Mouse (Mus musculus): ENCODE data around the gene Mex3a.

Mex3a gene

DNA sequence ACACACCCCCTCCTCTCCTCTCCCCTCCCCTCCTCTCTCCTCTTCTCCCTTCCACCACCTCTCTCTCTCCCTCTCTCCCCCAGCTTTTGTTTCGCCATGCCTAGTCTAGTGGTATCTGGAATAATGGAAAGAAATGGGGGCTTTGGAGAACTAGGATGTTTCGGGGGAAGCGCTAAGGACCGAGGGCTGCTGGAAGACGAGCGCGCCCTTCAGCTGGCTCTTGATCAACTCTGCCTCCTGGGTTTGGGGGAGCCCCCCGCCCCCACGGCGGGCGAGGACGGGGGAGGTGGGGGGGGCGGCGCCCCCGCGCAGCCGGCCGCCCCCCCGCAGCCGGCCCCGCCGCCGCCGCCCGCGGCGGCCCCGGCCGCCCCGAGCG, at the start of gene Mex3a:
TSS of gene Mex3a (plus strand) at position 97 of the 376 bp plus-strand sequence.
- no peak for DNase-seq (ENCODE audit: low spot score in 2 of 2)

DNA sequence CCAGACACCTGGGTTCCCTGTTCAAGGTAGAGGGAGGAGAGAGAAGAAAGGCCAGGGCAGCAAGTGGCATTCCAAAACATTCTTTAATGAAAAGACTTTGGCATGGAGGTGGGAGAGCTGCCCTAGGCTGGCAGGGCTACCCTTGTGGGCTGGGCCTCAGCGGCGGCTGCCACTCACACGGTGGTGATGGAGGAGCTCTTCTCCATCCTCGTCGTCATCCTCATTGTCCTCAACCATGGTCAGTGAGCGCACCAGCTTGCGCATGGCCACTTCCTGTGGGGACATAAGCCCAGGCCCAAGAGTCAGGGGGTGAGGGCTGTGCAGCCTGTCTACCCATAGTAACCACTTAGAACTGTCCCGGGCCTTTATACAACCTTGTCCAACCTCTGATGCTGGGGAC, 49.1 kb upstream of the Mex3a start:
- no peak for DNase-seq (ENCODE audit: low spot score in 2 of 2)

DNA sequence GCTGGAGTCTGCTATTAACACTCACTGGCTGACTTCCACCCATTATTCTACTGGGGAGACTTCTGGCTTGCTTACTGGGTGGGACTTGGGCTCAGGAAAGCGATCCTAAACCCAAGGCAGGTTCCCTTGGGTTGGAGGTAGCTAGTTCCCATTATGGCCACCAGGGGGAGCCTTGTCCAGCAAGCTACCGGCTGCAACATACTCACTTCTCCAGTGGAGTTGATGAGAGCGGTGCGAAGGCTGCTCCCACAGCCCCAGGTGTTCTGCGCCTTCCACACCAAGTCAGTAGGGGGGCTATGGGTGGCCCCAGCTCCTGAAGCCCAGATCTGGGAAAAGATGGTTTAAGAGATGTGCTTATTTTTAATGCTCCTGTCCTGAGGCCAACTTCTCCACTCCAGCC, 48.6 kb upstream of the Mex3a start:
- DNase-seq (ENCODE audit: low spot score in 2 of 2) = peak; percentile 80 to 83

DNA sequence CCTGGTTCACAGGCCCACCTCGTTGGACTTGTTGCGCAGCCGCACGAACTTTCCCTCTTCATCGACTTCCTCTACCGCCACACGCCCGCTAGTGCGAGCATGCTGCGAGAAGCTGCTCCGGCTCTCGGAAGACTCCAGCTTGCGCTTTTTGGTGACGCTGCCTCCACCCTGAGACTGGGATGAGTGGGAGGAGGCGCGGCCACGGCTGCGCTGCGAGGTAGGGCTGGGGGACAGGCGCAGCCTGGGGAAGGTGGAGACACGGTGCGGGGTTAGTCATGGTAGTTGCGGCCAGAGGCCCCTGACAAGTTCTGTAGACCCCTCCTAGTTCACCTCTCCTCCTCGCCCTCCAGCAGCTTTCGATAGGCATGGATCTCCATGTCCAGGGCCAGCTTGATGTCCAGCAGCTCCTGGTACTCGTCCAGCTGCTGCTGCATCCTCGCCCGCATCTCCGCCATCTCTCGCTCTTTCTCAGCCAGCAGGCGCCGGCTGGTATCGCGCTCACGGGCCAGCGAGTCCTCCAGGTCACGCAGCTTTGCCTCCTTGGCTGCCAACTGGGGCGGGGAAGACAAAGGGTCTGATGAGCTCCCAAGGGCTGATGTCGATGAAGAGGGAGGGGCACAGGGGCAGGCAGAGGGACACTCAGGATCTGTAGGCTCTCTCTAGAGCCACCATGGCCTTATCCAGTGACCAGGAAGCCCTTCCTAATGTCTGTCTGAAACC, 47.4 kb upstream of the Mex3a start:
- DNase-seq (ENCODE audit: low spot score in 2 of 2) = peak in 1 of 2 experiments; percentile 45

DNA sequence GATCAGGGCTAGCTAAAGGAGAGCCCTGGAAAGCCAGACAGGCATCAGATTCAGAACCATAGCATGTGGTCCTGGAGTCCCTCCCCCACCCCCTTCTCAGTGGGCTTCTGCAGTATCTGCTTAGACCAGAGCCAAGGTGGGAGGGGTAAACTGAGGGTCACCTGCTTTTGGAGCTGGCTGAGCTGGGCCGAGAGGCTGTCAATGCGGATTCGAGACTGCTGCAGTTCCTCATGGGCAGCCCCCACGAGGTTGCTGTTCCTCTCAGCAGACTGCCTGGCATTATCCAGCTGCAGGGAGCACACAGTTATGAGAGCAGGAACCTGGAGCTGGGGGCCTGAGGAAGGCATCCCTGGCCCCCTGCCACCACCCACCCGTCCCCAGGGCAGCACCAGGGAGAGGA, 46.2 kb upstream of the Mex3a start:
- no peak for DNase-seq (ENCODE audit: low spot score in 2 of 2)

DNA sequence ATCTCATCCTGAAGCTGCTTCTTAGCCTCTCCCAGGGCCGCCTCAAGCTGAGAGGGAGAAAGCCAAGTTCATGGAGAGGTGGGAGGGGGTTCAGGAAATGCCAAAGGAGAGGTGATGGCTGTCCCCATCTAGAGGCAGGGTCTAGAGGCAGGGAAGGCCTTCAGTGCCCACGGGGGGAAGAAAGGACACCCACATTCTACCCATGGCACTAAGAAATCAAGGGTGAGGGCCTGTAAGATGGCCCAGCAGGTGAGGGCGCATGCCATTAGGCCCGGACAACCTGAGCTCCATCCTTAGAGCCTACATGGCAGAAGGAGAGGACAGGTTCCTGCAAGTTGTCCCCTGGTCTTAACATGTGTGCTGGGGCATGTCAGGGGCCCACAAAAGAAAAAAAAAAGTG, 45.3 kb upstream of the Mex3a start:
- DNase-seq (ENCODE audit: low spot score in 2 of 2) = no peak

DNA sequence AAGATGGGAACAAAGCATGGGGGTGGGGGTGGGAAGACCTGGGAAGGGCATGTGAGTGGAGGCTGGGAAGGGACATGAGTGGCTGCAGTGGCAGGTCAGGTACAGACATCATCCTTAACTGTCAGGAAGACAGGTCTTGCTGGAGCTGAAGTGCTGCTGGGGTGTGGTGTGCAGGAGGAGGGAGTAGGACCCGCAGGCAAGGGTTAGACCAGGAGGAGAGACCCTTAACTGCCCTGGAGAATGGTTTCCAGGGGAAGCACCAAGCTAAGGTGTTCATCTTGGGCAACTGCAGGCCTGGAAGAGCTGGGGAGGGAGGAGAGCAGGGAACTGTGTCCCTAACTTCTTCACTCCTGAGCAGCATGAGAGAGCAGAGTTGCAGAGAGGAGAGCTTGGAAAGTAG, 44.8 kb upstream of the Mex3a start:
- DNase-seq (ENCODE audit: low spot score in 2 of 2) = no peak

DNA sequence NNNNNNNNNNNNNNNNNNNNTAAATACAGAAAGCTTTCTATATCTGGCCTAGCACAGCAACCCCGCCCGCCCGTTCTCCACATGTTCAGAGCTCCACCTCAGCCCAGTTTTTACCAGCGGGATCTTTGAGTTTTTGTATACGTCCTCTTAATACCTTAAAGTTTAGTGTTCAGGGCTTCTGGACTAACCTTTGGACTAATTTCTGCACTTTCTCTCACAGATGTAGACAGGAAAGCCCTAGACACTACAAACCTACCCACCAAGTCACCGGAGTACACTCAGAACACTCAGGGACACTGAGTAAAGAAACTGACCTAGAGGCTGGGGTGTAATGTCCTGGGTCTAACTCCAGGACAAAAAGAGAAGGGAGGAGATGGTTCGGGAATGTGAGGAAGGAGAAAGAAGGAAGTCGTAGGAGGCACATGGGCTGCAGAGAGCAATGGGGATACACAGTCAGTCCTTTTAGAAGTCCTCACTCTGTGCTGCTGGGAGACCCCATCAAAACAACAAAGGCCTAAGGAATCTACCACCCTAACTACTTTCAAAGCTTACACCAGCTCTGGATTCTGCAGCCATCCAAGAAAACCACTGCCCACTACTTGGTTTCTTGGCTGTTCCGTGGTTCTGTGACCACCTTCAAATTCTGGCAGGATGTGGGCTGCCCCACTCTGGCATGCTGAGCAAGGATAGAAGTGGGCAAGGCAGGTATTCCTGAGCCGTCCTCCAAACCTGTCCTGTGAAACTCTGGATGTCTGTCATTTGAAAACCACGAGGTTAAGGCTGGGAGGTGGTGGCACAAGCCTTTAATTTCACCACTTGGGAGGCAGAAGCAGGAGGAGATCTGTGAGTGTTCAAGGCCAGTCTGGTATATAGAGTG, 38.3 kb upstream of the Mex3a start:
- DNase-seq (ENCODE audit: low spot score in 2 of 2) = no peak

DNA sequence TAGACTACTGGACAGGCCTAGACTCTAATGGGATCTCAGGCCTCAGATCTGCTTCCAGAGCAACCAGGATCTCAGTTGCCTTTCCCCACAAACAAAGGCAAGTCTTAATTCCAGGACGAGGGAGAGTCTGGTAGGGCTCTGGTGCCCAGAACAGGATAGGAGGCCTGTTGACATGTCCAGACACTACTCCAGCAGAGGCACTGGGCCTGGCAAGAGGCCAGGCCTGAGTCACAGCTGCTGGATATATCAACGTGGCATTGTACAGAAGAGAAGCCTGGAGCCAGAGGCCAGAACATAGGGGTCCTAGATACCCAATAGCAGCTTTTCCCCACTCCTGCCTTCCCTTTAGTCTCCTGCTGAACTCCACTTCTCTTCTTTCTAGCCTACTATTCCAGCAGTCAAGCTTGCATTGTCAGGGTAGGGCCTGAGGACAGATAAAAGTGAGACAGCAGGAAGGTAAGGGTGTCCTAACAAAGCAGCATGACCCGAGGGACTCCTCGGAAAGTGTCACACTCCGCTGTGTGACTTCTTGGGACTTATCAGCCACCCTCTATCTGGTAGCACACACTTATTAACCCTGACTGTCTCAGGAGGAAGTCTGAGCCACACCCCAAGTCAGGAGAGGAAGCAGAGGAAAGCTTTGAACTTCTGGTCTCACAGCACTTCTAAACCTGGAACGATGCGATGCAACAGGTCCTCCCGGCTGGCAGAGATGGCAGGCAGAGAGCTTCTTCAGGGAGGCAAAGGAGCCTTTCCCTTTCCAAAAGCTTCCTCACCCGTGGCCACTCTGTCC, 37.2 kb upstream of the Mex3a start:
- DNase-seq (ENCODE audit: low spot score in 2 of 2) = peak in 1 of 2 experiments; percentile 53

DNA sequence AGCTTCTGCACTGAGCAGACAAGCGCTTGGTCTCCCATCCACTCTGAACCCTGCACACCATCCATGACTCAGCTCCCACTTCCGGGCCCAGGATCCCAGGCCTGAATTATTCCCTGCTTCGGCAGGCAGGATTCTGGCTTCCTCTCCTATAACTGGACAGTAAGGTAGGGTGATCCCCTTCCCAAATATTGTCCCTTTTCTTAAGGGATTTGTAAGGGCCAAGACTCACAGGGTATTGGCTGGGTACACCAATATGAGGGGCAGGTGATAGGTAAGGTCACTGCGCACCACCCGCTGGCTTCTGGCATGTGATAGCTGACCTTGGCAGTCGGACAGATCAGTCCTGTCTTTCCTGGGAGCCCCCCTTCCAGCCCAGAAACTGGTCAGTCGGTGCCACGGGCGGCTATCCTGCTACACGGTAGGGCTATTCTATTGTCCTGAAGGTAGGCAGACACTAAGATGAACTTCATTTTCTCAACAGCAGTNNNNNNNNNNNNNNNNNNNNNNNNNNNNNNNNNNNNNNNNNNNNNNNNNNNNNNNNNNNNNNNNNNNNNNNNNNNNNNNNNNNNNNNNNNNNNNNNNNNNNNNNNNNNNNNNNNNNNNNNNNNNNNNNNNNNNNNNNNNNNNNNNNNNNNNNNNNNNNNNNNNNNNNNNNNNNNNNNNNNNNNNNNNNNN, 36.3 kb upstream of the Mex3a start:
- no peak for DNase-seq (ENCODE audit: low spot score in 2 of 2)

DNA sequence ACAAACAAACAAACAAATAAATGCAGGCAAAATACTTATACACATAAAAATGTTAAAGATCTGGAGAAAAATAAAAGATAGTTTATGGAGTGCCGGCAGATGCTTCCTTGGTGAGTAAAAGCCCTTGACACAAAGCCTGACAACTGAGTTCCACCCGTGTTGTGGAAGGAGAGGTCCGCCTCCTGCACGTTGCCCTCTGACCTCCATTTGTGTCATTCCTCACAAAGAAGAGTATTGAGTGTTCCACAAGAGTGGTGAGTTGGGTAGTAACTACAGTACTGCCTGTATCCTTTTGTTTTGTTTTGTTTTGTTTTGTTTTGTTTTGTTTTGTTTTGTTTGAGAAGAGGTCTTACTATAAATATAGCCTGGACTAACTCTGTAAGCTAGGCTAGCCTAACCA, 32.6 kb upstream of the Mex3a start:
- DNase-seq (ENCODE audit: low spot score in 2 of 2) = no peak

DNA sequence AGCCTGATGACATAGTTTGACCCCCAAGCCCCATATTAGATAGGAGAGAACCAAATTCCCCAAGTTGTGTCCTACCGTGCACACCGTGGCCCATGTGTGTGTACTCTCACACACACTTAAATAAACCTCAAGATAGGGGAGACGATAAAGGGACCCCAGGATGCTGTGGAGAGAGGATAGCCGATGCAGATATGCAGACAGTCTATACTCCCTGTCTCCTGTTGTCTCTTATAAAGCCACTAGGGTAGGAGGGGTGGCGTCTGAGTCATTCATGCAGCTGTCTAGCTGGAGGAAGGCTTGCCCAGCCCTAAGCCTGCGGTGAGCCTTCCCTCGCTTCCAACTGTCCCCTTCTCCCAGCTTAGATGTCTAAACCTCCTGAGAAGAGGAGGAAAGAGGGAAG, 32.1 kb upstream of the Mex3a start:
- DNase-seq (ENCODE audit: low spot score in 2 of 2) = no peak

DNA sequence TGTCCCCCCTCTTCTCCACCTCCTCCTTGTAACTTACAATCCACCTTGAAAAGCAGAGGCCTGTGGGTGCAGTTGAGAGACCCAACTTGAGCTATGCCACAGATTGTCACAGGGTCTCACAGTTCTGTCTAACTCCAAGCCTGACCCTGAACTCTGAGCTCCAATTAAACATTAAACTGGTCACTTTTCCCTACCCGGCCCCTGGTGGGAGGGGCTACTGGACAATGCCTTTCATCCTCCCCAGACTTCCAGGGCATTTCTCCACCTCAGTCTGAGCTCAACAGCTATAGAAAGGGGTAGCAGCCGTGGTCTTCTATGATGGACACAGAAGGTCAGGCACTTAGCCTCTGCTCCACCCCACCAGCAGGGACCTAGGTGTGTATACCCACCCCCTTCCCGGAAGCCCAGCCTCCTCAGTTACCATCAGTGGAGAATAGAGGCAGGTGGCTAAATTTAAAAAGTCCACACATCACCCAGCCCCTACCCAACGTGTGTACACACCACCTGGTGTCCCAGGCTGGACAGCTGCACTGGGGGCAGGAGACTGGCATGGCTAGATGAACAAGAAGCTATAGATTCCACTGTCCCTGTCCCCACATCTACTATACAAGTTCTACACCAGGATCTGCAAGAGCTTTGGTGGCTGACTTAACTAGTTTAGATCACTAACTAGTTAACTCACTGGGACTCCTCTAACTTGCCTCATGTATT, 31.4 kb upstream of the Mex3a start:
- DNase-seq (ENCODE audit: low spot score in 2 of 2) = no peak

DNA sequence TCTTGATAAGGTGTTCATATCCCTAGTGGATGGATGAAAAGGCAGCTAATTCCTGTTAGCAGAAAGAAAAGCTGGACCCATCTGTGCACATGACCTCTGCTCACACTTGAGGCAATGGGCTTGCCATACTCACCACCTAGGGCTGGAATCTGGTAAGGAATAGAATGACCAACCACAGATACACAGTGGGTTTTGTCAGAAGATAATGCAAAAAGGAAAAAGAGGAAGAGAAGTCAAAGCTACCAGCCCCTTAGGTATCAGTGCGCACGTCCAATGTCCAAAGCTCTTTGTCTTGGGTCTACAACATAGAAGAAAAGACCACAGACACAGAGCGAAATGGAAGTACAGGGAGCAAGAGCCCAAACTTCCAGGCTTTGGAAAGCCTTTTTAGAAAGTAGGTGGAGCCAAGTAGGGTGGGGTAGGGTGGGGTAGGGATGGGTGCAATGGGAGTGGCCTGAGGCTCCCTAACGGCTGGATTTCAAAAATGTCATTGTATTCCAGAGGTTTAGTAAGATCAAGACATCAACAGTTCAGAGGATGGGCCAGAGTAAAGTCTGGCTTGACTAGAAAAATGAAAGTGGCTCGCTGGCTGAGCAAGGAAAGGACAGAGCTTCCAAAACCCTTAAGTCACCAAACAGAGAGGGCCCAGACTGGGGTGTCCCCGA, 30.7 kb upstream of the Mex3a start:
- no peak for DNase-seq (ENCODE audit: low spot score in 2 of 2)

DNA sequence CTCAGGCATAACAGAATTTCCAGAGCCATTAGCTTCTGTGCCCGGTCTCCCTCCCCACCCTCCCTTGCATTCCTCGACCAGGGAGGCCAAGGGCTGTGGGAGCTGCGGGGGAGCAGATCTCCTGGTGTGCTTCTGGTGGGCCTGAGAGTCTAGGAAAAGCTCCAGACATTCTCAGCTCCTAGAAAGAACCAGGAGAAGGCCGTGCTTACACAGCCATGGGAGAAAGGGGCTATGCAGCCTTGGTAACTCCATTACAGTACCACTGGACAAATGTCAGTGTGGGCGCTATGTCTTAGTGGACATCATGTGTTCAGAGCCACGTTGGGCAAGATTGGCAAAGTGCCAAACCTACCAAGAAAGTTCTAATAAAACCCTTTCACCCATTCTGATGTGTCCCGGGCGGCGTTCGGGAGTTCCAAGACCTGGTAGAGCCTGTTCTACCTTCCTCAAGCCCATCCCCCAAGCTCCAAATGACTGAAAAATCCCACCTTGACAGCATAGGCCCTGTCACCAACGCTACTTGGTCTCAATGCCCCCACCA, 30.1 kb upstream of the Mex3a start:
- DNase-seq (ENCODE audit: low spot score in 2 of 2) = peak in 1 of 2 experiments; percentile 48

DNA sequence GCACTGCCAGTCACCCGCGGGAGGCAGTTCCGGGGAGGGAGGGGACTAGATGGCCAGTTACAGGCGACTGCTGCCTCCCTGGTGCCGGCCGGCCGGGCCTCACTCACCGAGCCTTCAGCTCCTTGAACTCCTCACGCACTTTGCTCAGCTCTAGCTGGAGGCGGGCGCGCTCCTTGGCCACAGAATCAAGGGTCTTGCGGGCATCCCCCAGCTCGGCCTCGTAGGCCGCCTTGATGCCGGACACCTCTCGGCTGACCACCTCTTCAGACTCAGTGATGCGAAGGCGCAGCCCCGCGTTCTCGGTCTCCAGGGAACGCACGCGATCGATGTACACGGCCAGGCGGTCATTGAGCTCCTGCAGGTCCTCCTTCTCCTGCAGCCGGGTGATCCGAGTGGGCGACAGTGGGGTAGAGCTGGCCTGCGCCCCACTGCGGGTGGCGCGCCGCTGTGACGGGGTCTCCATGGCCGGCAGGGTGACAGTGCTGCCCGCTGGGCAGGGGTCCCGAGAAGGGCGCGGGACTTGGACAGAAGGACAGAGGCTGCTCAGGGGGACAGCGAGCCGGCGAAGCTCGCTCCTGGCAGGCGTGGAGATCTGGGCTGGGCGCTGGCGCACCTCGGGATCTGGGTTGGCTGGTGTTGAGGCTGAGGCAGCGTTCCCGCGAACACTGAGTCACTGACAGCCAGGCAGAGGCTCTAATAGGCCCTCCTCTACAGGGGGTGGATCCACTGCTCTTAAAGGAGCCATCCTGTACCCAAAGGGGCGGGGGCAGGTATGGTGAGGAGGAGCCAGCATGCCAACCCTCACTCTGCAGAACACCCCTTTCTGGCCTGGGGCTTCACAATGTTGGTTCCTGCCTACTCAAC, 29.3 kb upstream of the Mex3a start:
- peak; percentile 91 to 92 for DNase-seq (ENCODE audit: low spot score in 2 of 2)

DNA sequence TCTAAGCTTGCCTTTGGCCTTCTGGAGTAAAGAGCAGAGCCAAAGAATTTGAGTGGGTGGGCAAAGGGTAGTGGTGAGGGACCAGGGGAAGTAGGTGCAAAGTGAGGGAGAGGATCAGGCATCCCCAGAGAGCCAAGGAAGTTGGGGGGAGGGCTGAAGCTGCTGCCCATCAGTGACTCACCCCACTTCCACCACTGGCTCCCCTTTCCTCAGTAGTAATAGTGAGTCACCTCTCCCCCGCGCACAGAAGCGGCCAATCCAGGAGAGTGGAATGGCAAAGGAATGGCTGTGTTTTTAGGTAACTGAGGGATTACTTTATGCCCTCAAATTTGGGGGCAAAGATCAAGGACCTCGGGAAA, 28.7 kb upstream of the Mex3a start:
- DNase-seq (ENCODE audit: low spot score in 2 of 2) = peak; percentile 70 to 74

DNA sequence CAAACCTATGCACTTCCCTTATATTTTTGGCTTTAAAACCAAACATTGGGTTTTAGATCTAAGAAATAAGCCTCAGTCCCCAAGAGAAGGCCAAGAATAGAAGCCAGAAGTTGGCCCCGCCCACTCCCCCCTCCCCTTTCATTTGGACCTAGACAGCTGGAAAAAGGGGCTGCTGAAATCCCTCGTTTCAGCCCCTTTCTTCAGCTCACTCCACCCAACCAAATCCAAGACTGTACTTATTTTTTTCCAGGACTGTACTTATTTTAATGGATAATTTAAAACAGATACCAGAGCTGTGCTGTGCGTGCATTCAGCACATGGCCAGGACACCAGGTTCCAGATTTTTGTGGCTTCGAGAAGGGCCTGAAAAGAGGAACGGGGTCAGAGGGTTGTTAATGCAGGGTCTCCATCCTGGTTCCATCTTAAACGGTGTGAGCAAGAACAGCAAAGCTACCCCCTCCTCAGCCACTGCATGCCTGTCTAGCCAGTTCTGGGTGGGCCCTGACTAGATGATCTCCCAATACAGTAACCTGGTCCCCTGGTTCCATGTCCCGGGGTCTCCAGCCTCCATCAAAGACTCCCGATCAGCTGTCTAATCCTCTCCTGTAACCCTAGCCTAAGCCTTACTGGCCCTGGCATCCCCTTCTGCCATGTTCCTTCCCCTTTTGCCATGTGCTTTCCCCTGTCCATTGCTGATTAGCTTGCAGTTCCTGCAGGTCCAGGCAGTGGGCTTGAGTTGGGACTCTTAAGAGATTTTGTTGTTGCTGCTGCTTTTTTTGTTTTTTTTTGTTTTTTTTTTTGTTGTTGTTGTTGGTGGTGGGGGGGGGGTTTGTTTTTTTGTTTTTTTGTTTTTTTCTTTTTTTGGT, 28.1 kb upstream of the Mex3a start:
- no peak for DNase-seq (ENCODE audit: low spot score in 2 of 2)

All from right cerebral cortex, adult 2 months (tissue).